Mouse (Mus musculus) heart, embryonic 14.5 days (tissue): ENCODE measurements around the gene Gm49383. TPM values are rescaled to one million over a fixed set of nuclear protein-coding genes. Genes with fewer than 3 reads are reported as not detected.
"Not testable (repeated sequence)": the region's sequence is repeated elsewhere in the genome, so short reads cannot be mapped to it uniquely, and the experiment has no call there.

Experiments
- ATAC-seq: fragments of 200-750 bp; cut with Nextera tagmentation; 2 replicates; pipeline ENCODE4 v1.8.0; 2017; ENCODE audit warnings: low read depth, moderate TSS enrichment; ENCODE audit not compliant: insufficient number of reproducible peaks, insufficient read depth, low FRiP score
- H3K27ac ChIP-seq, 2 experiments: fragments of 200-500 bp in 1 of 2; fragments of 300-500 bp in 1 of 2; sonication (generic) in 1 of 2; replicated peaks in 1 of 2; 2 replicates each; pipeline ENCODE4 v1.5.1; 2012 to 2014; ENCODE audit warnings: low read depth in 2 of 2, low read length in 2 of 2, control low read depth in 1 of 2, mild to moderate bottlenecking in 1 of 2, mixed read lengths in 1 of 2; ENCODE audit not compliant: control insufficient read depth in 1 of 2, insufficient read depth in 1 of 2
- H3K27me3 ChIP-seq: fragments of 300-500 bp; sonication (generic); 2 replicates; pipeline ENCODE4 v1.6.1; 2014; ENCODE audit warnings: mild to moderate bottlenecking, low read length, control low read depth; ENCODE audit not compliant: control insufficient read depth, insufficient read depth
- H3K36me3 ChIP-seq: fragments of 300-500 bp; sonication (generic); 2 replicates; pipeline ENCODE4 v1.6.1; 2014; ENCODE audit warnings: mild to moderate bottlenecking, control low read depth, low read length, mixed read lengths; ENCODE audit not compliant: control insufficient read depth, insufficient read depth
- H3K4me1 ChIP-seq, 2 experiments: fragments of 200-500 bp in 1 of 2; fragments of 300-500 bp in 1 of 2; sonication (generic) in 1 of 2; 2 replicates each; pipeline ENCODE4 v1.6.1; 2012 to 2014; ENCODE audit warnings: low read length in 2 of 2, control low read depth in 1 of 2, mixed read lengths in 1 of 2; ENCODE audit not compliant: control insufficient read depth in 2 of 2, insufficient read depth in 2 of 2
- H3K4me2 ChIP-seq: fragments of 300-500 bp; sonication (generic); 2 replicates; pipeline ENCODE4 v1.6.1; 2014; ENCODE audit warnings: mild to moderate bottlenecking, low read length
- H3K4me3 ChIP-seq, 2 experiments: fragments of 200-500 bp in 1 of 2; fragments of 300-500 bp in 1 of 2; sonication (generic) in 1 of 2; 2 replicates each; pipeline ENCODE4 v1.5.1; 2012 to 2014; ENCODE audit warnings: low read length in 2 of 2, mild to moderate bottlenecking in 2 of 2, control low read depth in 1 of 2, low read depth in 1 of 2, moderate library complexity in 1 of 2; ENCODE audit not compliant: control insufficient read depth in 1 of 2, insufficient read depth in 1 of 2
- H3K9ac ChIP-seq: fragments of 300-500 bp; sonication (generic); 2 replicates; pipeline ENCODE4 v1.6.1; 2014; ENCODE audit warnings: mild to moderate bottlenecking, low read length
- H3K9me3 ChIP-seq: fragments of 300-500 bp; sonication (generic); 2 replicates; pipeline ENCODE4 v1.6.1; 2016; ENCODE audit warnings: low read length, control low read depth; ENCODE audit not compliant: control insufficient read depth
- WGBS: fragments of 180-500 bp; shearing (Covaris S2); extraction: QIAGEN DNeasy Blood & Tissue Kit; methylation state at CpG from one replicate; pipeline ENCODE4 v1.1.7; 2014; 5-methylcytosine and 5-hydroxymethylcytosine counted together
- polyA plus RNA-seq: library from polyadenylated mRNA; unstranded; fragments of >200 nt; fragmentation: Nextera tagmentation; extraction: Ambion mirVana; gene quantifications from 2 replicates; pipeline ENCODE4 v1.2.1, GENCODE M21; 2014

Gm49383 gene
- polyA plus RNA-seq, 1 experiment from 2014 or later: 13.2 TPM

- Histone ChIP-seq H3K4me1 (peaks cover 0 to 10% of the 10 kb centered on the region in 2 experiments; a peak in 1 of 4 replicates), H3K9ac (peak within 1 kb of the TSS; percentile 75), H3K4me3 (peak within 1 kb of the TSS; percentile 73 to 75), H3K27me3 (no peaks in the 10 kb centered on the region), H3K9me3 (no peaks in the 10 kb centered on the region), H3K36me3 (peaks cover 10% of the 10 kb centered on the region; the same call in 1 of the 2 replicates), H3K4me2 (peak within 1 kb of the TSS; percentile 76), H3K27ac (peak within 1 kb of the TSS; percentile 66 to 73; a peak in 3 of 4 replicates)
- ATAC-seq: peak; percentile 87
- under 1% methylated on average over 40 of the region's 40 CpGs for WGBS
These were observed 28.3 kb downstream of the Gm49383 start, which contains the start of gene Lrr1 for GRCm38 (mm10) chr12:69168461-69169106. TSS of gene Lrr1 (plus strand) at chr12:69168814.

- ATAC-seq: peak; percentile 23; the same call in 1 of the 2 replicates
- WGBS: 10% methylated on average over 18 of the region's 18 CpGs
- peak overlapping the region in 1 of 2 experiments; percentile 66; a peak in 2 of 4 replicates for H3K27ac ChIP-seq
These were observed 29.0 kb downstream of the Gm49383 start for GRCm38 (mm10) chr12:69167656-69168460.

GRCm38 (mm10) chr12:69166861-69167581, 29.9 kb downstream of the Gm49383 start:
- WGBS: 67% methylated on average over 8 of the region's 8 CpGs
- H3K4me2 ChIP-seq, H3K27me3 ChIP-seq, ATAC-seq, H3K36me3 ChIP-seq, H3K4me3 ChIP-seq, H3K9me3 ChIP-seq, H3K27ac ChIP-seq, H3K9ac ChIP-seq: not testable (repeated sequence)
- H3K4me1 ChIP-seq: peaks cover 0 to 10% of the 10 kb centered on the region in 2 experiments; a peak in 1 of 4 replicates

More at GRCm38 (mm10) chr12:69167656-69168460, 29.0 kb downstream of the Gm49383 start:
- Histone ChIP-seq H3K9ac (peak overlapping the region; percentile 75), H3K27me3 (no peaks in the 10 kb centered on the region), H3K9me3 (no peaks in the 10 kb centered on the region), H3K4me1 (peaks cover 0 to 10% of the 10 kb centered on the region in 2 experiments; a peak in 1 of 4 replicates), H3K4me3 (peak overlapping the region; percentile 73 to 75), H3K4me2 (peak overlapping the region; percentile 76), H3K36me3 (0 out of 2 replicates have a peak, but pooled peaks cover 5% of the 10 kb centered on the region)

- Histone ChIP-seq H3K27me3 (no peaks in the 10 kb centered on the region), H3K4me3 (no peak overlapping the region), H3K4me2 (no peak overlapping the region), H3K36me3 (no peaks in the 10 kb centered on the region), H3K4me1 (peaks cover 0 to 10% of the 10 kb centered on the region in 2 experiments; a peak in 1 of 4 replicates), H3K9me3 (no peaks in the 10 kb centered on the region), H3K27ac (no peak overlapping the region), H3K9ac (no peak overlapping the region)
- 51% methylated on average over 3 of the region's 3 CpGs for WGBS
- ATAC-seq: no peak
These were observed 32.0 kb downstream of the Gm49383 start for GRCm38 (mm10) chr12:69164904-69165303.

- not testable (repeated sequence) for H3K4me2 ChIP-seq, H3K36me3 ChIP-seq, ATAC-seq, H3K9me3 ChIP-seq, H3K27me3 ChIP-seq, H3K4me1 ChIP-seq, H3K9ac ChIP-seq, H3K27ac ChIP-seq, H3K4me3 ChIP-seq
- WGBS: 84% methylated on average over 4 of the region's 4 CpGs
These were observed 33.3 kb downstream of the Gm49383 start for GRCm38 (mm10) chr12:69163586-69163985.

GRCm38 (mm10) chr12:69160677-69161076, 36.2 kb downstream of the Gm49383 start:
- H3K4me1 ChIP-seq, H3K27me3 ChIP-seq, H3K4me2 ChIP-seq, H3K9me3 ChIP-seq, ATAC-seq, H3K27ac ChIP-seq, H3K4me3 ChIP-seq, H3K9ac ChIP-seq: not testable (repeated sequence)
- 71% methylated on average over 2 of the region's 2 CpGs for WGBS
- H3K36me3 ChIP-seq: peaks cover 22% of the 10 kb centered on the region

GRCm38 (mm10) chr12:69159578-69159940, 37.3 kb downstream of the Gm49383 start:
- ATAC-seq: no peak
- 6% methylated on average over 9 of the region's 9 CpGs for WGBS
- peak overlapping the region; percentile 66 to 94; a peak in 2 of 4 replicates for H3K27ac ChIP-seq

More at GRCm38 (mm10) chr12:69159578-69159940, 37.3 kb downstream of the Gm49383 start:
- Histone ChIP-seq H3K4me2 (peak overlapping the region; percentile 46), H3K27me3 (no peaks in the 10 kb centered on the region), H3K36me3 (peaks cover 22% of the 10 kb centered on the region), H3K9ac (no peak overlapping the region; the same call in 1 of the 2 replicates), H3K4me3 (peak overlapping the region; percentile 27 to 78; a peak in 3 of 4 replicates), H3K4me1 (peaks cover 3 to 4% of the 10 kb centered on the region in 2 experiments; a peak in 3 of 4 replicates), H3K9me3 (no peaks in the 10 kb centered on the region)
